Mouse (Mus musculus) kidney, adult 9 months (tissue): ENCODE measurements around the gene Fadd.

Experiments used
- DNase-seq: peaks from one replicate; pipeline ENCODE4 v3.0.0; 2022

Fadd gene

GRCm38 (mm10) chr7:144582284-144582980 lies at the start of gene Fadd:
Fadd (minus strand) TSS chr7:144582463.
- peak; percentile 96 for DNase-seq

DNA sequence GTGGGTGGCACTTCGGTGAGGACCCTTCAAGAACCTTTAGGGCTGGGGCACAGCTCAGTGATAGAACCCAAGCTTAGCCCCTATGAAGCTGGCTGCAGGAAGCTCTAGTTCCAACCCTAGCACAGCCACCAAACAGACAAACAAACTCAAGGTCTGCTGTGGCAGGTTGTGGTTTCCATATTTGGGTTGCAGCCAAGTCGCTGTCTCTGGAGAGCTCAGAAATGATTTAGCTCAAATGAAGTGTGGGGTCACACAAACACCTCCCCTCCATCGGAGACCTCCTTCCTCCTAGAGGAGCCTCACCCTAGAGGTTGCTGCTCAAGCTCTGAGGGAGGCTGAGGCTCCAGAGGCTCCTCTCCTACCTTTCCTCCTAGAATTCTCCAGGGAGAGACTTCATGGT lies 48.4 kb upstream of the Fadd start:
- no peak for DNase-seq

DNA sequence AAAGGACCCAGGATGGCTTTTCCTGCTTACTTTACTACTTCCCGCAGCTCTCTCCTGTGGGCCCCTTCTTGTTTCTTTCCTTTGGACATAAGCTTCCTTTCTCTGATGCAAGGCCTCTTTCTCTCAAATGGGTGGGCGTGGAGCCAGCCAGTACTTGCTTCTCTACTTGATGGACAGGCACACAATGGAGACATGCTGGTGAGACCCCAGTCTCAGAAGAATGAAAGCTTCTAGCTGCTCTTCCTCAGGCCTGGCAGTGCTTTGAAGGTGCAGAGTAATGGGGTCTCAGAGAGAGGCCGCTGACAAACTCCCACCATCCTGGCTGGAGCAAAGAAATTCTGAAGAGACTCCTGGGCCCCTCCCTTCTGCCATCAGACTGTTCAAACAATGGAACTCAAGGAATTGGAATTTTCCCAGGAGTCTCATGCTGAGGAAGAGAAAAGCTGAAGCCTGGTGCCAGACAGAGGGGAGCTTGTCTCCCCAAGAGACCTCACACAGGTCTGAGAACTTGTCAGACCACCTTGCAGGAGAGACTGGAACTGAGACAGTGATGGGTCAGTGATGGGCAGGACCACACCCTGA lies 46.2 kb upstream of the Fadd start:
- no peak for DNase-seq

DNA sequence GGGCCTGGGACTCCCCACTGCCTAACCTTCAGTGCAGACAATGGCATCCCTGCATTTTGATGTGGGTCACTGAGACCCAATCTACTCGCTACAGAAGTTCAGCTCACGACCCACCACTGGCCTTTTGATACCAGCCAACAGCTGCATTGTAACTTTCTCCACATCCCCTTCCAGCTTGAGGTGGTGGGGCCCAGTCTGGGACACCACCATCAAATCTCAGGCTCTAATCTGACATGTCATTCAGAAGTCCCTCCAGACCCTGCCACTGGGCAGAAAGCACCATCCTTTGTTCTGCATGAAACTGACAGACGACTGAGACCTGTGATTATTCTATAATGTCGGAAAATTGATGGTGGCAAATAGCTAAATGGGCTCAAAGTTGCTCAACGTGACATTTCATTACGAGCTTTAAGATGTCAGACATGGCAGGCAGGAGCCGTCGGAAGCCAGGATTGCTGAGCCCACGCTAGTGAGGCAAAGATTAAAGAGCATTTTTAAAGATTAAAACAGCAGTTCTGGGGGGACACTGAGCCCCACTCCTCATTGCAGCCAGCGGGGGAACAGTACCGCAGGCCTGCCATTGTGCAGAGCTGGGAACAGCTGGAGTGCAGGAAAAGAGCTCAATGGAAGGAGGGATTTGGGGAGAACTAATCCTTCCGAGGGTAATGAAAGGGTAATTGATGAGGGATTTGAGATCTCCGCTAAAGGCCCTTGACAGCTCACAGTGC lies 45.5 kb upstream of the Fadd start:
- no peak for DNase-seq

GRCm38 (mm10) chr7:144626042-144626441 lies 43.8 kb upstream of the Fadd start:
- DNase-seq, result no peak

DNA sequence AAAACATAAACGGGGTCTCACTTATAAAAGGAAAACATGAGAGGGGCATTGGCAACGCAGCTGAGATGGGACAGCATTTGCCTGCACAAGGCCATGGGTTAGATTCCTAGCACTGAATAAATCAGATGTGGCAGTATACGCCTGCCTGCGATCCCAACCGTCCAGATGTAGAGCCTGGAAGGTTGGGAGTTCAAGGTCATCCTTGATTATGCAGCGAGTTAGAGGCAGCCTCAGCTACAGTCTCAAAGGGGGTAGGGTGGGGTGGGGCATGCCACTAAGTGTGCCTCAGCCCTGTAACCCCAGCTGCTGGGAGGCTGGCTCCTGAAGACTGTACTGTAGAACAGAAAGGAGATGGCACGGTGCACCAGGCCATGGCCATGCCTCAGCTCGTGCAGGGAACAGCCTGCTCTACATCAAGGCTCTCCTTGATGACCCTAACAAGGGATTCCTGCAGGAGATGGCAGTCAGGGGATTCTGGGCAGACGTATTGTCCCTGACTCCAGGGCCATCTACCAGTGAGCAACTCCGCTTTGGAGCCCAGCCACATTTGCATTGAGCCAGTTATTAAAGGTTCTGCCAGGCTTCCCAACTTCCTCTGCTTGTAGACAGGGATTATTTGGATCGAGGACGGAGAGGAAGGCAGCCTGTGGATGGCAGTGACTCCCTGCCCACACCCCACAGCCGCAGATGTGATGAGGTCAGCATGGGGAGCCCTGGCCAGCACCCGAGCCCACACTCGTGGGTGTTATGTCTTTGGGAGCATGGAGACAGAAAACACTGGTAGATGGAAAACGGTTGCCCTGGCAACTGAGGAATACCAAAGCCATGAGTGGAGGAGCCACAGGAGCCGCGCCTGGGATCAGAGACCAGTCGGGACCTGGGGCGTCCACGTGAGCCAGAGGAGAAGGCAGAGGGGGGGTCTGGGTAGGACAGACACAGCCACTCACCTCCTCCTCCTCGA lies 38.7 kb upstream of the Fadd start:
- DNase-seq, result no peak

GRCm38 (mm10) chr7:144620315-144620714 lies 38.1 kb upstream of the Fadd start:
- DNase-seq, result no peak

- no peak for DNase-seq
Measured at GRCm38 (mm10) chr7:144615343-144615742, 33.1 kb upstream of the Fadd start.

- DNase-seq, result no peak
Measured at GRCm38 (mm10) chr7:144612829-144613228, 30.6 kb upstream of the Fadd start.

DNA sequence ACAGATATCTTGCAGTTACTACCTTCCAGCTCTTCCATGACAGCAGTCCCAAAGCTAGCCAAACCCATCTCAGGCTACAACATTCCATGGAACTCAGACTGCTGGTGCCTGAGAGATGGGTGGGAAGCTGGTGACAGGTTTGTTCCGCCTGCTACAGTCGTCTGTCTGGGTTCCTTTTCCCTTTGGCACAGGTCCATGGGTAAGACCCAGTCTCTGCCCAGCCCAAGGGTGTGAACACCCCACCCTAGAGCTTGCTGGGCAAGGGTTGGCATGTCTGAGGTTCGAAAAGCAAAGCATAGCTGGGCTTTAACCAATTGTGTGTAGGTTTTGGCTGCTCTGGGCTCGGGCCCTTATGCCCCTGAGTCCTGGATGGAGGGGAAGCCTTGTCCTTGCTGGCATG lies 30.1 kb upstream of the Fadd start:
- DNase-seq, result no peak

GRCm38 (mm10) chr7:144611595-144611994 lies 29.3 kb upstream of the Fadd start:
- no peak for DNase-seq

- no peak for DNase-seq
Measured at GRCm38 (mm10) chr7:144609568-144609967, 27.3 kb upstream of the Fadd start.

DNA sequence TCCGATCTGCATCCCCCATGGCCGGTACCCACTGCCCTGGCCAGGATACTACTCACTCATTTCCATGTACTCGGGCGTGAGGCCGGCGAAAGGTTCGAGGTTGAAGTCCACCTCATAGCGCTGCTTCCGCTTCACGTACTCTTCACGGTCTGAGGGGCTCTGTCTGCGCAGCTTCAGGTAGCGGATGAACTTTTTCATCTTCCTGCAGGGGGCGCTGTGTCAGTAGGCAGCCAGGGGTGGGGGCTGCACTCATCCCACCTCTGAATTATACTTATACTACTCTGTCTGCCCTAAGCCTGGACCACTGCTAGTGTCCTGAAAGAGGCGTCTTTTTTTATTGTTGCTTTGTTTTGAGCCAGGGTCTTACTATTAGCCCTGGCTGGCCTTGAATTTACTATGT lies 25.6 kb upstream of the Fadd start:
- no peak for DNase-seq

GRCm38 (mm10) chr7:144604735-144605134 lies 22.5 kb upstream of the Fadd start:
- DNase-seq, result no peak

DNA sequence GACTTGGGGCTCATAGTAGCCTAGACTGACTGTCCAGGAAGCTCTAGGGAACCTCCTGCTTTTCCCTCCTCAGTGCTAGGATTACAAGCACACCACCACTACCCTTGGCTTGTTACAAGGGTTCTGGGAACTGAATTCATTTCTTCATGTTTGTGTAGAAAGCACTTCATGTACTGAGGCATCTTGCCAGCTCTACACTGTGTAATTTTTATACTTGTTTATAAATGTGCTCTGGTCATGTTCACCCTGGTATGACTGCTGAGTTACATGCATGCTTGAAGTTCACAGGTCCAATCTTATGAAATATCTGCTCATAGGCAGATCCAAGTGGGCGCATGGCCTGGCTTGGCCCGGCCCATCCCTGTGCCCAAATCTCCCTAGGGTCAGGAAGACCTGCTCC lies 22.0 kb upstream of the Fadd start:
- no peak for DNase-seq

GRCm38 (mm10) chr7:144600333-144600900 lies 18.2 kb upstream of the Fadd start:
- no peak for DNase-seq

DNA sequence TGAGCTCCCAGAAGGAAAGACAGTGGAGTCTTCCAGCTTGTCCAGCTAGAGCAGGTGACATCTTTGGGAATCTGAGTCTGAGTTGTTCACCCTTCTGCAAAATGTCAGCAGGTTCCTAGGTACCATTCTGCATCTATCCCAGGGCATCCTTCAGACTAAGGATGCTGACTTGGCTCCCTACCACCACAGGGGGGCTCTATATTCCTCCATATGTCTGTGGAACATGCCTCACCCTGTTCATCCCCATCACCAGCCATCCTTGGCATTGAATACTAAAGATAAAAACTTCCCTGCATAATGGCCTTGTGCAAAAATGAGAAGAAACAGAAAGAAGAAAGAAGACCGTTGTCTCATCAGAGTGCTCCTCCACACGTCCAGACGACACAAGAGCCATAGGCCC lies 7.2 kb upstream of the Fadd start:
- DNase-seq, result no peak

GRCm38 (mm10) chr7:144587291-144587690 lies 5.0 kb upstream of the Fadd start:
- DNase-seq, result peak; percentile 36

DNA sequence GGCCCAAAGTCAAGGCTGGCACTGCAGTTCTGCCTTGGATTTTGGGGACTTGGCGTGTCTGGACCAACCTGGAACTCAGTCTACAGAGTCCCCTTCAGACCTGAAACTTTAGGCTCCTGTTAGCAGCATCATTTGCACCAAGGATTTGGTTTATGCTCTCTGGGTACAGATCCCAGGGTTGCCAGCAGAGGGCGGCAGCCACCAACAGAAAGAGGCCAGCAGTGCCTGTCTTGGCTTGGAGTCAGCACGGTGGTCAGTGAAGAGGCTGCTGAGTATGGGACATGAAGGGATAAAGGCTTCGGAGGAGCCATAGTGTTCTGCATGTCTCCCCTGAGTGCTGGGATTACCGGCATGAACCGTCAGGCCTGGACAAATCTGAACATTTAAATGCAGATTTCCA lies 3.4 kb upstream of the Fadd start:
- peak; percentile 69 for DNase-seq

DNA sequence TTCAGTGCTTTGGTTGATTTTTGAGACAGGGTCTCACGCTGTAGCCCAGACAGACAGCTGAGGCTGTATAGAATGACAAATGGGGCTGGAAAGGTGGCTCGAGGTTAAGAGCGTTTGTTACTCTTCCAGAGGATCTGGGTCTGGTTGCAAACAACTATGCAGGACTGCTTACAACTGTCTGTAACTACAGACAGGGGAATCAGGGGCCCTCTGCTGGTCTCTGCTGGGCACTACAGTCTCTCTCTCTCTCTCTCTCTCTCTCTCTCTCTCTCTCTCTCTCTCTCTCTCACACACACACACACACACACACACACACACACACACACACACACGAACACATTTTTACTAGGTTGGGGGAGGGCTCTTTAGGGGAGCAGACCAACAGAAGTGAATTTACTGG lies 1.4 kb upstream of the Fadd start:
- DNase-seq, result peak; percentile 49

DNA sequence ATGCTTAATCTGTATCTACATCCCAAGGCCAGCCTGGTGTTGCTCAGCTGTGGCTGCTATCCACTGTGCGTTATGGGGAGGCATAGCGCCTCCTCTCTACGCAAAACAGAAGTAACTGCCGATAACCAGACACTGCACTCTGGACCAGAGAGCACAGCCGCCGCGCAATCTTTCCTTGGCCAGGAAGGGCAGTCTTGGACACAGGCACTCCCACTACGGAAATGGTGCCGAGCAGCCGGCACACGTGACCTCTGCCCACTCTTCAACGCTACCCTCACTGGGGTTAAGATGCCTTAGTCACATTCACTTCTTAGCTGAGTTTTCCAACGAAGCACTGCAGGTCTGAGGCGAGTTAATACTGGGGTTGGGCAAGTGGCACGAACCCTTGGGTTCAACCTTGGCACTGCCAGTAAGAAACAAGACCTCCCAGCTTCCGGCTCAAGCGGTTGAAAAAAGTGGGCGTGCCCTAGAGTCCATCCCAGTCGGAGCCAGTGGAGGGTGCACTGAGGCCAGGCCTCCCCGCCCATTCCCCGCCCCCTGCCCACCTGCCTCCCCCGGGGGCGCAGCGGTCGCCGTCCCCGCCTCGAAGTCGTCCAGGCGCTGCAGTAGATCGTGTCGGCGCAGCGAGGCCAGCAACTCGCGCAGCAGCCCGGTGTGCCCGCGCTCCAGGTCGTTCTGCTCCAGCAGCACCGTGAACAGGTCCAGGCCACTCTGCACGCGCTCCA lies 542 bp downstream of the Fadd start:
- peak; percentile 95 for DNase-seq

GRCm38 (mm10) chr7:144577876-144578275 lies 4.4 kb downstream of the Fadd start:
- no peak for DNase-seq
